Comparison of ENCODE assay signal across 8 mouse cellular contexts in the genomic region with DNA sequence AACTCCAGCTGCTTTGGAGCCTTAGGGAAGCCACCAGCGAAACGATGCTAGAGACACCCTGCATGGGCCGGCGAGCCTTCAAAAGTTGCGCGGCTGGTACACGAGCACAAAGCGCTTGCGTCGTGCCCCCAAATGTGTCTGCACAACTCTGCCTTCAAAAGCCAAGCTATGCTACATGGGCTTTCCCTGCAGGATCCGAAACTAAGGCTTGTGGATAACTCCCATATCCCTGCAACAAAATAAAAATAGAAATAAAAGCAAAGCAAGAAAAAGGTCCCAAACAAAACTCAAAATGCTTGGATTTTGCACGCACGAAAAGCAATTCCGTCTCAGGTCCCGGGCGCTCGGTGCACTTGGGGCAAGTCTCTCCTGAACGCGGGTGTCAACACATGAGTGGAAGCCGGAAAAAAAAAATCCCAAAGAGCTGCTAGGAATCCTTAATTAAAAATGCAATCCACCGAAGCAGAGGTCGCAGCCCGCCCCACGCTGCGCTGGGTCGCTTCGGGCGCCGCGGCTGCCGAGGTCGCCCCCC. TPM values are rescaled to one million over a fixed set of nuclear protein-coding genes. Genes with fewer than 3 reads are reported as not detected.
DNase-seq lines count a peak whose midpoint lies in the region; ATAC-seq lines count a peak whose summit lies in the region.

No protein-coding gene starts in this region.

- no peaks in the 10 kb centered on the region for H3K9me3 ChIP-seq in kidney, embryonic 14.5 days (ENCODE audit: control insufficient read depth, low read length)
- H3K9me3 ChIP-seq in hindbrain, embryonic 10.5 days = no peaks in the 10 kb centered on the region
- no peaks in the 10 kb centered on the region for H3K9me3 ChIP-seq in midbrain, embryonic 12.5 days

- H3K4me1 ChIP-seq in kidney, embryonic 14.5 days (ENCODE audit: control insufficient read depth, insufficient read depth, low read length) = peaks cover 32% of the 10 kb centered on the region
- H3K4me1 ChIP-seq in hindbrain, embryonic 10.5 days (replicated peaks) = peaks cover 89% of the 10 kb centered on the region
- H3K4me1 ChIP-seq in midbrain, embryonic 12.5 days = peaks cover 57% of the 10 kb centered on the region

- no peak for ATAC-seq in kidney, embryonic 14.5 days (ENCODE audit: low FRiP score, low TSS enrichment)
- no peak for ATAC-seq in midbrain, embryonic 12.5 days (ENCODE audit: low FRiP score, low read depth)
- no peak for ATAC-seq in megakaryocyte-erythroid progenitor cell, adult 5-6 weeks (replicated peaks; ENCODE audit: low FRiP score, low TSS enrichment, poor library complexity, severe bottlenecking)

- H3K36me3 ChIP-seq in kidney, embryonic 14.5 days (ENCODE audit: control insufficient read depth, insufficient read depth, low read length) = no peaks in the 10 kb centered on the region
- H3K36me3 ChIP-seq in hindbrain, embryonic 10.5 days = no peaks in the 10 kb centered on the region
- H3K36me3 ChIP-seq in midbrain, embryonic 12.5 days = no peaks in the 10 kb centered on the region

- no peak for DNase-seq in kidney, postnatal 10 days
- DNase-seq in NIH3T3 (ENCODE audit: low read depth) = peak; percentile 48
- peak; percentile 66 for DNase-seq in hindbrain, embryonic 10.5 days (ENCODE audit: low spot score)
- no peak for DNase-seq in adrenal gland, postnatal 36 days
- DNase-seq in gastrocnemius, adult 8-10 months (ENCODE audit: low spot score in 2 of 2) = no peak

- peak overlapping the region; percentile 71 for H3K4me2 ChIP-seq in kidney, embryonic 14.5 days (replicated peaks; ENCODE audit: low read depth, low read length)
- H3K4me2 ChIP-seq in midbrain, embryonic 12.5 days (replicated peaks) = peak overlapping the region; percentile 93

- WGBS in kidney, embryonic 14.5 days = under 1% methylated on average over 30 of the region's 32 CpGs
- WGBS in hindbrain, embryonic 10.5 days = under 1% methylated on average over 32 of the region's 32 CpGs
- under 1% methylated on average over 30 of the region's 32 CpGs for WGBS in midbrain, embryonic 12.5 days

- H3K27me3 ChIP-seq in kidney, embryonic 14.5 days (ENCODE audit: control insufficient read depth, insufficient read depth, low read length) = no peaks in the 10 kb centered on the region
- peaks cover 32% of the 10 kb centered on the region for H3K27me3 ChIP-seq in hindbrain, embryonic 10.5 days (ENCODE audit: insufficient read depth, poor library complexity, severe bottlenecking)
- H3K27me3 ChIP-seq in midbrain, embryonic 12.5 days = peaks cover 30% of the 10 kb centered on the region

- peak overlapping the region; percentile 97 for H3K4me3 ChIP-seq in kidney, embryonic 14.5 days (ENCODE audit: low read length)
- peak overlapping the region; percentile 89 for H3K4me3 ChIP-seq in hindbrain, embryonic 10.5 days
- peak overlapping the region; percentile 70 for H3K4me3 ChIP-seq in midbrain, embryonic 12.5 days

- H3K27ac ChIP-seq in kidney, embryonic 14.5 days (ENCODE audit: low read depth, low read length) = peak overlapping the region; percentile 98
- peak overlapping the region; percentile 96 for H3K27ac ChIP-seq in hindbrain, embryonic 10.5 days
- peak overlapping the region; percentile 87 for H3K27ac ChIP-seq in midbrain, embryonic 12.5 days (replicated peaks)

- peak overlapping the region; percentile 99 for H3K9ac ChIP-seq in kidney, embryonic 14.5 days (ENCODE audit: low read depth, low read length)
- H3K9ac ChIP-seq in midbrain, embryonic 12.5 days (replicated peaks) = peak overlapping the region; percentile 87

RNA-seq across cellular contexts. Expression of gene Smad6, which starts 0.5 kb away (rescaled TPM):
- polyA plus RNA-seq in kidney, embryonic 14.5 days (2014; fragmentation: Nextera tagmentation; extraction: Ambion mirVana) = 12.2 and 14.3 TPM in 2 replicates
- polyA plus RNA-seq in hindbrain, embryonic 10.5 days (2016; fragmentation: Nextera tagmentation; extraction: Ambion mirVana) = 5.3 and 6.7 TPM in 2 replicates
- 7.8 TPM in 2 replicates for polyA plus RNA-seq in midbrain, embryonic 12.5 days (2016; fragmentation: Nextera tagmentation; extraction: Ambion mirVana)
- not detected in 2 replicates for total RNA-seq in megakaryocyte-erythroid progenitor cell, adult 5-6 weeks (2014; fragmentation: Nextera tagmentation)
- 0.88 and 1.1 TPM in 2 replicates for total RNA-seq in megakaryocyte-erythroid progenitor cell, adult 5-6 weeks (2017)
- 10 to 100 TPM in 1 of 2 experiments, 1 to 10 TPM in 1; 6.3 to 12.7 TPM for total RNA-seq in adrenal gland, postnatal 36 days (2021)
- 1 to 10 TPM; 3.2 to 5.1 (median 3.6) TPM for total RNA-seq in gastrocnemius, adult 8-10 months (2022)

Comparison
In these comparisons a context has a peak if more than half of its experiments do, and no peak if none do; other contexts are left out.
1. DNase-seq: peak in NIH3T3 (single experiment) and hindbrain, embryonic 10.5 days (single experiment); none in kidney, postnatal 10 days (single experiment), adrenal gland, postnatal 36 days (0 of 2) and gastrocnemius, adult 8-10 months (0 of 2).
2. Peak in every context shown above with its lines, with median percentiles within 50 percentile points of each other: H3K27ac ChIP-seq and H3K4me3 ChIP-seq.